Mouse (Mus musculus) CD4-positive naive resting alpha-beta T cell, adult 76 days (primary cell): ENCODE data around the gene Kif17. TPM values are rescaled to one million over a fixed set of nuclear protein-coding genes. Genes with fewer than 3 reads are reported as not detected.

Experiments used
- total RNA-seq: library from RNA; stranded (reverse); gene quantifications from one replicate; pipeline ENCODE4 v1.2.4, GENCODE M21; 2023

The Kif17 gene
- not detected for total RNA-seq

GRCm38 (mm10) chr4:138250088-138250960 is at the start of gene Kif17, which contains the start of gene Sh2d5:
Kif17 (plus strand) TSS chr4:138250435.
Sh2d5 (plus strand) TSS chr4:138250403.

DNA sequence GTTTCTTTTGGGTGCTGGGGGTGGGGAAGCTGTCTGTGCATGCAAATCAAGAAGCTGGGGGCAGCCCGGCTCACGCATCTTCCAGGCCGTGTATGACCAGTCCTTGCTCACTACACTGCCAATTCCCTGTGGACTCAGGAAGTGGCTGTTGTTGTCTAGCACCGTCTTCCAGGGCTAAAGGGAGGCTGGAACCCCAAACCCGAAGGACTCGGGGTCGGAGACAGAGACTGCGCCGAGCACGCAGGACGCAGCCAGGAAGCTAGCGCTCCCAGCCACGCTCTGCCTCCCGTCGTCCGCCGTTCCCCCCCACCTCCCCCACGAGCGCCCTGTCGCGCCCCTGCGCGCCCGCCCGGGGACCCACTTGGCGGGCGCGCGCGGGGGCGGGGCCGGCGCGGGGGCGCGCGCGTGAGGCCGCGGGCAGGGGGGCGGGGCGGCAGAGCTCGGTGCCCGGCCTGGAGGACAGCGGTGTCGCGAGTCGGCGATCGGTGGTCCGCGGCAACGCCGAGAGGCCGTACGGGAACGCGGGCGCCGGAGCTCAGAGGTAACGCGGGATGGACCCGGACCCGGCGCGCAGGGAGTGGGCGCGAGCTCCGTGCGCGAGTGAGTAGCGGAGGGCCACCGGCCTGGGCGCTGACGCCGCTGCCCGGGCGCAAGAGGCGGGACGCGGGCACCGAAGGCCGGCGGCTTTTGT is 33.9 kb upstream of the Kif17 start, which contains the start of gene Hp1bp3:
Gene Hp1bp3, plus strand, starts transcription at position 97 of the 691 bp plus-strand sequence.

DNA sequence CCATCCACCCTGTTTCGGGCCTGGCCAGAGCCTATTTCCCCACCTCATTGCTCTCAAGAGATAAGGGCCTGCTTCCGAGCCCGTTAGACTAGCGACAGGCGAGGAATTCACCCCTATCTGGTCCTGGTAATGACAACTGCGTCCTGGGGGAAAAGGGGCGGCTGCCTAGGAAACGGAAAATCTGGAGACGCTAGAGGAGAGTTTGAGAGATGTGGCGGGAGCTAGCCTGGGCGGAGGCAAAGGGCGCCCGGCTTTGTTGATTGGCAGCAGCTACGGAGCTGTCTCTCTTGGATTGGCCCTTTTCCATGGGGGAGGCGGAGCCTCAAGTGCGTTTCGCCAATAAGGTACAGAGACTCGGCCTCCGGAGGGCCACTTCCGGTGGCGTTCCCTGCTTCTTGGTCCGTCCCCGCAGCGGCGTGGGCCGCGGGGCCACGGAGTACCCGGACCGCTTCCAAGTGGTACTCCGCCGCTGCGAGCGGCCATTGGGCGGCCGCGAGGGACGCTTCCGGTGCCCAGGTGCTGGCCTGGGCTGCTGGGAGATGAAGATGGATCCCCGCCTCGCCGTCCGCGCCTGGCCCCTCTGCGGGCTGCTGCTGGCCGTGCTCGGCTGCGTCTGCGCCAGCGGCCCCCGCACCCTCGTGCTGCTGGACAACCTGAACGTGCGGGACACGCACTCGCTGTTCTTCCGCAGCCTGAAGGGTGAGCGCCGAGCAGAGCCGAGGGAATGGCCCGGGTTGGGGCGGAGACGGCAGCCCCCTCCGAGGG is 54.3 kb downstream of the Kif17 start, which contains the start of gene Ddost:
Gene Ddost, plus strand, starts transcription at position 391 of the 765 bp plus-strand sequence.

GRCm38 (mm10) chr4:138326077-138326695 is 76.0 kb downstream of the Kif17 start, which contains the start of gene Pink1:
Pink1 (minus strand) TSS chr4:138326307.

Other genes starting within 250 kb of the Kif17 start
- gene Hp1bp3, start 34.1 kb upstream of the Kif17 start, total RNA-seq, result 211 TPM
- gene Sh2d5, start within 50 bp of the Kif17 start, total RNA-seq, result 0.76 TPM
- 57.0 TPM for gene Ddost, start 54.3 kb downstream of the Kif17 start, total RNA-seq
- 75.2 TPM for gene Pink1, start 75.9 kb downstream of the Kif17 start, total RNA-seq
- gene Cda, start 117.6 kb downstream of the Kif17 start, total RNA-seq, result not detected
- gene Fam43b, start 146.1 kb downstream of the Kif17 start, total RNA-seq, result not detected
- gene Mul1, start 184.2 kb downstream of the Kif17 start, total RNA-seq, result 41.4 TPM
- 1.9 TPM for gene Camk2n1, start 203.9 kb downstream of the Kif17 start, total RNA-seq